Mouse (Mus musculus): ENCODE measurements around the gene Gm10718. TPM values are rescaled to one million over a fixed set of nuclear protein-coding genes. Genes with fewer than 3 reads are reported as not detected.
A peak's percentile ranks its signal among the peaks of the same experiment; 100 is the strongest.
"Not testable (repeated sequence)": the region's sequence is repeated elsewhere in the genome, so short reads cannot be mapped to it uniquely, and the experiment has no call there.

Gene Gm10718
- polyA plus RNA-seq, 1 experiment from 2014 or later: not detected

DNA sequence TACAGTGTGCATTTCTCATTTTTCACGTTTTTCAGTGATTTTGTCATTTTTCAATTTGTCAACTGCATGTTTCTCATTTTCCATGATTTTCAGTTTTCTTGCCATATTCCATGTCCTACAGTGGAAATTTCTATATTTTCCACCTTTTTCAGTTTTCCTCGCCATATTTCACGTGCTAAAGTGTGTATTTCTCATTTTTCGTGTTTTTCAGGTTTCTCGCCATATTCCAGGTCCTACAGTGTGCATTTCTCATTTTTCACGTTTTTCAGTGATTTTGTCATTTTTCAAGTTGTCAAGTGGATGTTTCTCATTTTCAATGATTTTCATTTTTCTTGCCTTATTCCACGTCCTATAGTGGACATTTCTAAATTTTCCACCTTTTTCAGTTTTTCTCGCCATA is 13.2 kb downstream of the Gm10718 start, which contains the start of gene Gm10715:
TSS of gene Gm10715 (plus strand) at position 301 of the 400 bp plus-strand sequence.
- not testable (repeated sequence) for H3K9ac ChIP-seq (ENCODE audit: low read length); H3K4me1 ChIP-seq (ENCODE audit: control insufficient read depth, insufficient read depth, low read length); DNase-seq (ENCODE audit: low spot score, missing footprints); H3K36me3 ChIP-seq (ENCODE audit: control insufficient read depth, insufficient read depth, low read length); H3K4me3 ChIP-seq (ENCODE audit: low read depth, low read length); H3K27ac ChIP-seq (ENCODE audit: low read depth, low read length); H3K27me3 ChIP-seq (ENCODE audit: control insufficient read depth, insufficient read depth, low read length); H3K9me3 ChIP-seq (ENCODE audit: control insufficient read depth, low read length); H3K4me2 ChIP-seq; ATAC-seq (ENCODE audit: low FRiP score)
- 69% methylated on average over 6 of the region's 8 CpGs for WGBS

DNA sequence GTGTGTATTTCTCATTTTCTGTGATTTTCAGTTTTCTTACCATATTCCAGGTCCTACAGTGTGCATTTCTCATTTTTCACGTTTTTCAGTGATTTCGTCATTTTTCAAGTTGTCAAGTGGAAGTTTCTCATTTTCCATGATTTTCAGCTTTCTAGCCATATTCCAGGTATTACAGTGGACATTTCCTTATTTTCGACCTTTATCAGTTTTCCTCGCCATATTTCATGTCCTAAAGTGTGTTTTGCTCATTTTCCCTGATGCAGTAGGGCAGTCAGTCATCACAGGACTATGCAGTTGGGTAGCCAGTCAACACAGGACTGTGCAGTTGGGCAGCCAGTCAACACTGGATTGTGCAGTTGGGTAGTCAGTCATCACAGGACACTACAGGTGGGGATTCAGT is 14.8 kb downstream of the Gm10718 start:
- H3K9me3 ChIP-seq (ENCODE audit: control insufficient read depth, low read length); ATAC-seq (ENCODE audit: low FRiP score); H3K4me3 ChIP-seq (ENCODE audit: low read depth, low read length); H3K4me2 ChIP-seq; H3K27ac ChIP-seq (ENCODE audit: low read depth, low read length); H3K4me1 ChIP-seq (ENCODE audit: control insufficient read depth, insufficient read depth, low read length); H3K9ac ChIP-seq (ENCODE audit: low read length); H3K27me3 ChIP-seq (ENCODE audit: control insufficient read depth, insufficient read depth, low read length); H3K36me3 ChIP-seq (ENCODE audit: control insufficient read depth, insufficient read depth, low read length): not testable (repeated sequence)
- WGBS: 61% methylated on average over 4 of the region's 4 CpGs
- DNase-seq (ENCODE audit: low spot score, missing footprints): peak; percentile 90

Small RNA genes lying within 50 kb of the gene (microRNA-seq; reads per million reads assigned to microRNA genes)
- not detected for gene Mir101c

Other genes with a start within 250 kb of the Gm10718 start
- gene Gm10722, start 22.6 kb upstream of the Gm10718 start, polyA plus RNA-seq (2014; fragmentation: Nextera tagmentation; extraction: Ambion mirVana): not detected in 2 replicates
- gene Gm11168, start 20.2 kb upstream of the Gm10718 start, polyA plus RNA-seq (2014; fragmentation: Nextera tagmentation; extraction: Ambion mirVana): 0.34 TPM in 1 of 2 replicates, not detected in the other
- not detected in 2 replicates for gene Gm10721, start 10.4 kb upstream of the Gm10718 start, polyA plus RNA-seq (2014; fragmentation: Nextera tagmentation; extraction: Ambion mirVana)
- not detected in 2 replicates for gene Gm10720, start 7.9 kb upstream of the Gm10718 start, polyA plus RNA-seq (2014; fragmentation: Nextera tagmentation; extraction: Ambion mirVana)
- 0.29 and 0.37 TPM in 2 replicates for gene Gm10719, start 6.1 kb upstream of the Gm10718 start, polyA plus RNA-seq (2014; fragmentation: Nextera tagmentation; extraction: Ambion mirVana)
- gene Gm10717, start 1.9 kb downstream of the Gm10718 start, polyA plus RNA-seq (2014; fragmentation: Nextera tagmentation; extraction: Ambion mirVana): 0.26 TPM in 1 of 2 replicates, not detected in the other
- gene Gm17535, start 11.1 kb downstream of the Gm10718 start, polyA plus RNA-seq (2014; fragmentation: Nextera tagmentation; extraction: Ambion mirVana): not detected in 2 replicates
- gene Gm10715, start 13.3 kb downstream of the Gm10718 start, polyA plus RNA-seq (2014; fragmentation: Nextera tagmentation; extraction: Ambion mirVana): not detected in 2 replicates

Data from midbrain, embryonic 11.5 days (tissue).